8 mouse cellular contexts compared by ENCODE assay signal in the genomic region with DNA sequence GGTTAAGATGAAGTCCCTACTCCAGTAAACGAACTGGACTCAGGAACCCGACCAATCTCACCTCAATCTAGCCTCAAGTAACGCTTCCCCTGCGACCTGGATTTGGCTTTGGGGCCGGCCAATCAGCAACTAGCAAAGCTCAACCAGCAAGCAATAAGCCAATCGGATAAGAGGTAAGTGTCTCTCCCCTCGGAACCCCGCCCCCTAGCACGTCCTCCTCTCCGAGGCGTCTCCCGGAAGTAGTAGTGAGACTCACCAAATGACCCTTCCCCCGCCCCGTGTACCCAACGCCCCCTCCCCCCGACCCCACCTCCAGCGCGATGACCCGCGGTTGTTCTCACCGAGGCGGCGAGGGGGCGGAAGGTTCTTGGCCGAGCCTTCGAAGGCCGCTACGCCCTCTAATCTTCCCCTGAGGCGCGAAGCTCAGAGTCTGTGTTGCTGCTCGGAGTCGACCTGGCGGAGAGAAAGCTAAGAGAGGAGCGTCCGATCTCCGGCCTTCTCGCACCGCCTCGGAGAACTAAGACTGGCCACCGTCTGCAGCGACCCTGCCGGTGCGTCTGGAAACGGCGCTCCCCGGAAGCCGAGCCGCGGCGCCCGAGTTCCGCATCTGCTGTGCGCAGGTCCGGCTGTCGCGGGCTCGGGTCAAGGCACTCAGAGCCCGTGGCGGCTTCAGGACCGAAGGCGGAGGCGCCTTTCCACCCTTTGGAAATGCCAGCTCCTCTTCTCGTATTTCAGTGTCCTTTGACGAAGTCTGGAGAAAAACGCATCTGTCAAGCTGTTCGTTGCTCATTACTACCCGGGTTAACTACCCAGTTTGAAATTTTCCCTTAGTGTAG. TPM values are rescaled to one million over a fixed set of nuclear protein-coding genes. Genes with fewer than 3 reads are reported as not detected.
DNase-seq lines count a peak whose midpoint lies in the region; ATAC-seq lines count a peak whose summit lies in the region.

A gene (minus strand): TSS at position 677 of the 836 bp plus-strand sequence.

- intact Hi-C loops in gastrocnemius, postnatal 14 days (cut with DNase I; ENCODE audit: low total_unique reads) = no loop called here
- intact Hi-C loops in left cerebral cortex, postnatal 10 days (cut with DNase I) = no loop called here

- peak; percentile 96 to 97 for DNase-seq in adrenal gland, adult (ENCODE audit: inconsistent age in 2 of 2, low spot score in 1 of 2)
- DNase-seq in embryo, embryonic 10.5 days (ENCODE audit: low spot score) = peak; percentile 98
- DNase-seq in gastrocnemius, postnatal 14 days = peak; percentile 96
- peak; percentile 94 to 98 for DNase-seq in left cerebral cortex, postnatal 10 days (ENCODE audit: extremely low spot score in 1 of 2, low spot score in 2 of 2)
- peak; percentile 93 for DNase-seq in right cerebral cortex, postnatal 25 days
- peak; percentile 90 to 95 for DNase-seq in urinary bladder, postnatal 4 days (ENCODE audit: low spot score in 2 of 2)

- ATAC-seq in inflammation-experienced regulatory T-cells, adult 6 months = peak; percentile 99
- peak; percentile 99 for ATAC-seq in megakaryocyte-erythroid progenitor cell, adult 5-6 weeks (replicated peaks; ENCODE audit: low FRiP score, low TSS enrichment, poor library complexity, severe bottlenecking)

RNA-seq across cellular contexts. Expression of the gene that starts here (rescaled TPM):
- 10 to 100 TPM; 35.6 to 38.1 TPM for total RNA-seq in gastrocnemius, postnatal 14 days (2021)
- 10 to 100 TPM; 83.6 to 88.9 (median 84.8) TPM for polyA plus RNA-seq in inflammation-experienced regulatory T-cells, adult 6 months (2017; shearing (Covaris generic))
- 10 to 100 TPM; 39.3 to 39.9 TPM for total RNA-seq in left cerebral cortex, postnatal 10 days (2021)
- total RNA-seq in megakaryocyte-erythroid progenitor cell, adult 5-6 weeks (2014; fragmentation: Nextera tagmentation) = 14.0 and 15.1 TPM in 2 replicates
- 25.2 and 34.4 TPM in 2 replicates for total RNA-seq in megakaryocyte-erythroid progenitor cell, adult 5-6 weeks (2017)

Comparison
In these comparisons a context has a peak if more than half of its experiments do, and no peak if none do; other contexts are left out.
1. Peak in every context shown above with its lines: DNase-seq and ATAC-seq.